Mouse (Mus musculus) layer of hippocampus, adult 6 months (tissue): ENCODE results near the gene Ryr3. TPM values are rescaled to one million over a fixed set of nuclear protein-coding genes. Genes with fewer than 3 reads are reported as not detected.

Source experiments
- long read RNA-seq, 2 experiments: library from polyadenylated mRNA; unstranded; transcript quantifications; one replicate each; pipeline ENCODE4 v2.0.0; 2019 to 2020
- microRNA-seq: library from miRNA; unstranded; fragments of <30 nt; microRNA quantifications from one replicate; pipeline ENCODE4 v1.2.0, GENCODE M21; 2020
- polyA plus RNA-seq: library from polyadenylated mRNA; unstranded; fragments of <200 nt; fragmentation: Nextera tagmentation; gene quantifications from 2 replicates; pipeline ENCODE4 v1.2.3, GENCODE M21; 2021

Ryr3 gene
- 3.6 and 5.9 TPM in 2 replicates for polyA plus RNA-seq
- long read RNA-seq, experiment 1, partial matches to known transcripts: 4 of 6 reads
- long read RNA-seq, experiment 1, other reads (novel, unspliced or antisense): 2 of 6 reads
- long read RNA-seq, experiment 2, partial matches to known transcripts: 11 of 31 reads
- long read RNA-seq, experiment 2, other reads (novel, unspliced or antisense): 19 of 31 reads

DNA sequence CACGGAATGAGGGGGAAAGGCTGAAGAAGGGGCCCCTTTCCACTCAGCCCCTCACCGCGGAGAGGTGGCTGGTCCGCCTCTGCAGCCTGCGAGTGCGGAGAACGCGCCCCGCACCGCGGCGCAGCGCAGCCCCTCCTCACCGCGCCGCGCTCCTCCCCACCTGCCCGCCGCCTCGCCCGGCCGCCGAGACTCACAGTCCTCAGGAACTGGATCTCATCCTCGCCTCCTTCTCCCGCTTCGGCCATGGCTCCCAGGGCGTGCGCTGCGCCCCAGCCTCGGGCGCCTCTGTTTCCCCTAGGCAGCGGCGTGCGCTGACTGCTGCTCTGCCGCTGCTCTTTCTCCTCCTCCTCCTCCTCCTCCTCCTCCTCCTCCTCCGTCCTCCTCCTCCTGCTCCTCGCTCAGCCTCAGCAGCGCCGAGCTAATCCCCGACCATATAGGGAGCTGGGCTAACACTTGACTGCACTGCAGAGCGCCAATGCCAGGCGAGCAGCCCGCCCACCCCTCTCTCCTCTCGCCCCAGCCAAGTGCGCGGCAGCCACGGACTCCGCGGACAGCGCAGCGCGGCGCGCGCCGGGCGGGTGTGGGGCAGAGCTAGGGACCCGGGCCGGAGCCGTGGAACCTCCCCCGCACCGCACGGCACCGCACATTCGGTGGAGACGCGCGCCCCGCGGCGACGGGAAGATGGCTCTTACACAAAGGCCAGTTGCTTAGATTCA, at the start of gene Ryr3:
Ryr3 (minus strand) TSS at position 351 of the 716 bp plus-strand sequence.

Small RNA genes within 50 kb of the gene (microRNA-seq; reads per million reads assigned to microRNA genes)
- not detected for gene Gm44374

Other genes starting within 250 kb of the Ryr3 start
- gene Tmco5b, start 68.6 kb upstream of the Ryr3 start, polyA plus RNA-seq: not detected in 2 replicates
- gene Fmn1, start 110.6 kb upstream of the Ryr3 start, polyA plus RNA-seq: 6.4 and 6.7 TPM in 2 replicates